Mouse (Mus musculus) CH12.LX (cell line): Measurements from ENCODE around the gene Ralb. TPM values are rescaled to one million over a fixed set of nuclear protein-coding genes. Genes with fewer than 3 reads are reported as not detected.

Experiments used
- DNase-seq: peaks from one replicate; pipeline ENCODE4 v3.0.0-alpha.2; 2013; ENCODE audit errors: extremely low read depth
- H3K27ac ChIP-seq: 2 replicates; pipeline ENCODE4 v1.5.1; 2012; ENCODE audit warnings: low read depth, mild to moderate bottlenecking, control low read depth, moderate library complexity; ENCODE audit not compliant: insufficient read depth
- H3K27me3 ChIP-seq: replicated peaks from 2 replicates; pipeline ENCODE3; 2012; ENCODE audit warnings: inconsistent platforms
- H3K36me3 ChIP-seq, 2 experiments: replicated peaks in 1 of 2; 2 replicates each; pipeline versions ENCODE3 to v1.6.1; 2012; ENCODE audit warnings: inconsistent platforms in 1 of 2, low read length in 1 of 2, mild to moderate bottlenecking in 1 of 2, mixed read lengths in 1 of 2, moderate library complexity in 1 of 2; ENCODE audit not compliant: control insufficient read depth in 1 of 2, insufficient read depth in 1 of 2
- H3K4me1 ChIP-seq, 2 experiments: 2 replicates each; pipeline ENCODE4 v1.6.1; 2012; ENCODE audit warnings: inconsistent platforms in 1 of 2, moderate library complexity in 1 of 2; ENCODE audit not compliant: insufficient read depth in 2 of 2, control insufficient read depth in 1 of 2
- H3K4me2 ChIP-seq: 2 replicates; pipeline ENCODE4 v1.6.1; 2012; ENCODE audit warnings: low read depth, mild to moderate bottlenecking, control low read depth; ENCODE audit not compliant: poor library complexity, insufficient read depth, severe bottlenecking
- H3K4me3 ChIP-seq, 3 experiments: fragments of 150-350 bp in 1 of 3; sonication (generic) in 1 of 3; replicated peaks in 1 of 3; 2 replicates each; pipeline versions ENCODE3 to v1.5.1; 2011 to 2012; ENCODE audit warnings: low read depth in 2 of 3, low read length in 2 of 3, mild to moderate bottlenecking in 2 of 3, moderate library complexity in 2 of 3, control low read depth in 1 of 3, improper control_type of control experiment in 1 of 3, inconsistent platforms in 1 of 3, mixed read lengths in 1 of 3; ENCODE audit not compliant: poor library complexity in 1 of 3
- H3K79me2 ChIP-seq: replicated peaks from 2 replicates; pipeline ENCODE4 v1.6.1; 2012; ENCODE audit warnings: mild to moderate bottlenecking, moderate library complexity; ENCODE audit not compliant: control insufficient read depth, poor library complexity, insufficient read depth, severe bottlenecking; ENCODE audit errors: extremely low read depth
- H3K9ac ChIP-seq: 2 replicates; pipeline ENCODE4 v1.6.1; 2012; ENCODE audit warnings: low read depth, mild to moderate bottlenecking, control low read depth, moderate library complexity; ENCODE audit not compliant: insufficient read depth
- H3K9me3 ChIP-seq: replicated peaks from 2 replicates; pipeline ENCODE3; 2012; ENCODE audit warnings: low read length, inconsistent platforms, mixed read lengths
- BHLHE40 ChIP-seq: IDR thresholded peaks from 2 replicates; pipeline ENCODE4 v1.6.1; 2011; ENCODE audit warnings: mild to moderate bottlenecking, low read depth, low read length, improper control_type of control experiment
- CTCF ChIP-seq, 2 experiments: IDR thresholded peaks in 1 of 2; conservative IDR thresholded peaks in 1 of 2; 2 replicates each; pipeline ENCODE4 v1.5.1; 2011 to 2012; ENCODE audit warnings: low read depth in 2 of 2, low read length in 2 of 2, improper control_type of control experiment in 1 of 2, inconsistent platforms in 1 of 2, mild to moderate bottlenecking in 1 of 2, moderate library complexity in 1 of 2
- E2F4 ChIP-seq: IDR thresholded peaks from 2 replicates; pipeline ENCODE4 v1.6.1; 2011; ENCODE audit warnings: low read depth, low read length, improper control_type of control experiment; ENCODE audit not compliant: insufficient replicate concordance
- EP300 ChIP-seq: IDR thresholded peaks from 2 replicates; pipeline ENCODE4 v1.6.1; 2011; ENCODE audit warnings: low read length, improper control_type of control experiment
- GABPA ChIP-seq: IDR thresholded peaks from 2 replicates; pipeline ENCODE4 v1.6.1; 2012; ENCODE audit warnings: low read depth, low read length, improper control_type of control experiment, inconsistent platforms; ENCODE audit not compliant: insufficient replicate concordance
- HCFC1 ChIP-seq: IDR thresholded peaks from 2 replicates; pipeline ENCODE4 v1.6.1; 2012; ENCODE audit warnings: low read depth, mild to moderate bottlenecking, inconsistent platforms, low read length, improper control_type of control experiment
- JUN ChIP-seq: IDR thresholded peaks from 2 replicates; pipeline ENCODE4 v1.6.1; 2011; ENCODE audit warnings: low read depth, mild to moderate bottlenecking, low read length, improper control_type of control experiment, moderate library complexity; ENCODE audit not compliant: insufficient read depth
- JUND ChIP-seq: conservative IDR thresholded peaks from 2 replicates; pipeline ENCODE4 v1.6.1; 2011; ENCODE audit warnings: low read depth, low read length, improper control_type of control experiment
- KAT2A ChIP-seq: IDR thresholded peaks from 2 replicates; pipeline ENCODE4 v1.6.1; 2012; ENCODE audit warnings: low read length, improper control_type of control experiment, inconsistent platforms; ENCODE audit not compliant: insufficient replicate concordance
- MAZ ChIP-seq: IDR thresholded peaks from 2 replicates; pipeline ENCODE4 v1.6.1; 2012; ENCODE audit warnings: low read depth, mild to moderate bottlenecking, inconsistent platforms, low read length, improper control_type of control experiment, moderate library complexity
- MEF2A ChIP-seq: IDR thresholded peaks from 2 replicates; pipeline ENCODE4 v1.6.1; 2014; ENCODE audit warnings: low read depth, mild to moderate bottlenecking, inconsistent platforms, low read length, improper control_type of control experiment, borderline replicate concordance
- MYC ChIP-seq: IDR thresholded peaks from 2 replicates; pipeline ENCODE4 v1.6.1; 2011; ENCODE audit warnings: low read depth, mild to moderate bottlenecking, improper control_type of control experiment, low read length
- NELFE ChIP-seq: IDR thresholded peaks from 2 replicates; pipeline ENCODE4 v1.6.1; 2011; ENCODE audit warnings: low read depth, low read length, improper control_type of control experiment
- NRF1 ChIP-seq: IDR thresholded peaks from 2 replicates; pipeline ENCODE4 v1.6.1; 2014; ENCODE audit warnings: low read depth, mild to moderate bottlenecking, inconsistent platforms, low read length, improper control_type of control experiment, moderate library complexity
- PAX5 ChIP-seq: IDR thresholded peaks from 2 replicates; pipeline ENCODE4 v1.6.1; 2012; ENCODE audit warnings: low read length, inconsistent platforms, mixed read lengths
- POLR2AphosphoS2 ChIP-seq: IDR thresholded peaks from 2 replicates; pipeline ENCODE4 v1.6.1; 2011; ENCODE audit warnings: low read depth, low read length, improper control_type of control experiment
- RAD21 ChIP-seq: IDR thresholded peaks from 2 replicates; pipeline ENCODE4 v1.6.1; 2011; ENCODE audit warnings: low read depth, mild to moderate bottlenecking, low read length, improper control_type of control experiment, moderate library complexity
- RCOR1 ChIP-seq: conservative IDR thresholded peaks from 2 replicates; pipeline ENCODE4 v1.6.1; 2012; ENCODE audit warnings: low read depth, mild to moderate bottlenecking, inconsistent platforms, low read length, improper control_type of control experiment
- SIN3A ChIP-seq: IDR thresholded peaks from 2 replicates; pipeline ENCODE4 v1.6.1; 2012; ENCODE audit warnings: low read length, improper control_type of control experiment, inconsistent platforms
- TCF12 ChIP-seq: IDR thresholded peaks from 2 replicates; pipeline ENCODE4 v1.6.1; 2014; ENCODE audit warnings: low read depth, mild to moderate bottlenecking, inconsistent platforms, low read length, improper control_type of control experiment
- USF1 ChIP-seq: IDR thresholded peaks from 2 replicates; pipeline ENCODE4 v1.6.1; 2014; ENCODE audit warnings: low read depth, mild to moderate bottlenecking, inconsistent platforms, low read length, improper control_type of control experiment
- USF2 ChIP-seq: conservative IDR thresholded peaks from 2 replicates; pipeline ENCODE4 v1.6.1; 2011; ENCODE audit warnings: low read depth, low read length, improper control_type of control experiment
- ZKSCAN1 ChIP-seq: IDR thresholded peaks from 2 replicates; pipeline ENCODE4 v1.6.1; 2012; ENCODE audit warnings: low read depth, inconsistent platforms, low read length, improper control_type of control experiment, borderline replicate concordance
- ZNF384 ChIP-seq: IDR thresholded peaks from 2 replicates; pipeline ENCODE4 v1.6.1; 2012; ENCODE audit warnings: low read depth, low read length, improper control_type of control experiment, inconsistent platforms
- dilution Hi-C: fragments of 300-500 bp; cut with MboI; formaldehyde crosslinking; loops from 2 replicates; pipeline ENCODE4 v1.14.3; 2020; ENCODE audit warnings: low sequenced_read_pairs; ENCODE audit not compliant: extremely low pct_unique_long_range_greater_than_20kb, extremely low pct_ligation_motif_present
- in situ Hi-C: fragments of 300-500 bp; cut with MboI; formaldehyde crosslinking; loops from 3 replicates; pipeline ENCODE4 v1.14.3; 2019; ENCODE audit warnings: low sequenced_read_pairs, low pct_ligation_motif_present, low pct_unique_long_range_greater_than_20kb, mixed read lengths
- polyA plus RNA-seq: library from polyadenylated mRNA; unstranded; fragments of >175 nt; gene quantifications from 2 replicates; pipeline ENCODE4 v1.2.1, GENCODE M21; 2012; ENCODE audit warnings: low read depth; ENCODE audit not compliant: insufficient read length
- total RNA-seq, 2 experiments: library from RNA; depleted of rRNA; stranded (reverse); fragments of 300-350 nt in 1 of 2; fragments of >200 nt in 1 of 2; gene quantifications; 2 replicates each; pipeline ENCODE4 v1.2.3; 2012 to 2014

Ralb gene
- total and polyA plus RNA-seq, 3 experiments = 18.2 to 28.7 (median 22.9) TPM

- Histone ChIP-seq H3K36me3 (peaks cover 0 to 39% of the 10 kb centered on the region in 2 experiments), H3K79me2 (no peaks in the 10 kb centered on the region), H3K4me1 (peaks cover 3 to 23% of the 10 kb centered on the region in 2 experiments; a peak in 3 of 4 replicates), H3K4me3 (no peak overlapping the region), H3K27me3 (no peaks in the 10 kb centered on the region), H3K4me2 (no peak overlapping the region), H3K9ac (no peak overlapping the region), H3K9me3 (no peaks in the 10 kb centered on the region), H3K27ac (no peak overlapping the region)
- dilution Hi-C loops (no loop called here), in situ Hi-C loops (loop anchor here (25.0 kb wide), 1 partner anchor 411 kb away; no protein-coding TSS in a partner anchor)
- no peak for TF ChIP-seq ZNF384
- no peak for TF ChIP-seq PAX5
- no peak for TF ChIP-seq SIN3A
- TF ChIP-seq RAD21 = no peak
- no peak for TF ChIP-seq MYC
- TF ChIP-seq ZKSCAN1 = no peak
- TF ChIP-seq MEF2A = no peak
- no peak for TF ChIP-seq JUND
- no peak for TF ChIP-seq RCOR1
- TF ChIP-seq GABPA = no peak
- TF ChIP-seq E2F4 = no peak
- DNase-seq = no peak
These were observed 5.9 kb downstream of the Ralb start for GRCm38 (mm10) chr1:119498536-119499231.

GRCm38 (mm10) chr1:119497346-119498004 is 7.1 kb downstream of the Ralb start:
- in situ Hi-C loops (loop anchor here (25.0 kb wide), 1 partner anchor 410 kb away; no protein-coding TSS in a partner anchor), dilution Hi-C loops (no loop called here)
- H3K9me3 ChIP-seq = no peaks in the 10 kb centered on the region
- no peak for DNase-seq
- no peak overlapping the region for H3K9ac ChIP-seq
- H3K4me3 ChIP-seq = no peak overlapping the region
- H3K36me3 ChIP-seq = peaks cover 0 to 41% of the 10 kb centered on the region in 2 experiments
- no peak for TF ChIP-seq BHLHE40
- no peak for TF ChIP-seq NRF1
- no peak for TF ChIP-seq USF2
- no peak for TF ChIP-seq POLR2AphosphoS2
- TF ChIP-seq USF1 = no peak
- TF ChIP-seq KAT2A = no peak
- no peak for TF ChIP-seq PAX5
- TF ChIP-seq RAD21 = no peak
- no peak for TF ChIP-seq TCF12
- TF ChIP-seq EP300 = no peak
- TF ChIP-seq GABPA = no peak
- TF ChIP-seq RCOR1 = no peak
- TF ChIP-seq CTCF (conservative IDR thresholded peaks at IDR 0.05 in 1 of 2, IDR thresholded peaks at IDR 0.05 in 1 of 2; ENCODE audit: low read depth in 2 of 2, low read length in 2 of 2) = no peak
- no peak for TF ChIP-seq NELFE
- TF ChIP-seq HCFC1 = no peak
- TF ChIP-seq JUN = no peak
- TF ChIP-seq MAZ = no peak
- no peaks in the 10 kb centered on the region for H3K79me2 ChIP-seq
- no peak overlapping the region for H3K27ac ChIP-seq
- H3K4me1 ChIP-seq = peaks cover 0 to 11% of the 10 kb centered on the region in 2 experiments; a peak in 2 of 4 replicates
- H3K4me2 ChIP-seq = no peak overlapping the region
- no peaks in the 10 kb centered on the region for H3K27me3 ChIP-seq
